Mouse (Mus musculus) liver, embryonic 14.5 days (tissue): ENCODE results near the gene Olfr738.

Experiments
- CTCF ChIP-seq: IDR thresholded peaks from 2 replicates; pipeline ENCODE4 v1.5.1; 2016; ENCODE audit warnings: antibody characterized with exemption, low read depth, control low read depth
- EP300 ChIP-seq: IDR thresholded peaks from 2 replicates; pipeline ENCODE4 v1.6.1; 2016; ENCODE audit warnings: antibody characterized with exemption, low read depth

GRCm38 (mm10) chr14:50445245-50445644 lies 37.9 kb downstream of the Olfr738 start, which contains the start of gene Olfr740:
- TF ChIP-seq CTCF (no peak), EP300 (no peak)
